Mouse (Mus musculus) embryonic fibroblast, embryonic 13.5 days (primary cell): Measurements from ENCODE around the gene Coq8a.

Experiments used
- CTCF ChIP-seq: IDR thresholded peaks from 2 replicates; pipeline ENCODE4 v1.5.1; 2011; ENCODE audit warnings: mild to moderate bottlenecking, control low read depth, low read length, moderate library complexity, borderline replicate concordance; ENCODE audit not compliant: insufficient read depth
- POLR2A ChIP-seq: IDR thresholded peaks from 2 replicates; pipeline ENCODE4 v1.6.1; 2011; ENCODE audit warnings: low read depth, mild to moderate bottlenecking, control low read depth, low read length, moderate library complexity

DNA sequence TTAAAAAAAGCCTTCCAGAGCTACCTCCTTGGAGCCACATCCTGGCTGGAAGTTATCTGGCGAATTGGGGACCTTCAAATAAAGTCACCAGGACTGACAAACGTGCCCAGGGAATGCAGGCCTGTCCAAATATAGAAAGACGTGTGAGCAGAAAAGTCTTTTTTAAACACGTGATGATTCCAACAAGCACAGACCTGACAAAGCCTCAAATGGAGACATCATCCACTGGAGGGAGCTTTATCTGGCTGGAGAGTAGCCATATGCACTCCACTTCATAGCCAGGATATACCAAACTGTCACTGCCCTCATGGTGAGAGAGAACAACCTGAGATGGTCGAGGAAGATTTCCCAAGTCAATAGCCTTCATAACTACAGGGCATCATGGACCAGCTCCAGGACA is 13.5 kb downstream of the Coq8a start:
- TF ChIP-seq POLR2A = no peak
- TF ChIP-seq CTCF = no peak
